Comparison of ENCODE assay signal across 19 mouse cellular contexts in the genomic region with DNA sequence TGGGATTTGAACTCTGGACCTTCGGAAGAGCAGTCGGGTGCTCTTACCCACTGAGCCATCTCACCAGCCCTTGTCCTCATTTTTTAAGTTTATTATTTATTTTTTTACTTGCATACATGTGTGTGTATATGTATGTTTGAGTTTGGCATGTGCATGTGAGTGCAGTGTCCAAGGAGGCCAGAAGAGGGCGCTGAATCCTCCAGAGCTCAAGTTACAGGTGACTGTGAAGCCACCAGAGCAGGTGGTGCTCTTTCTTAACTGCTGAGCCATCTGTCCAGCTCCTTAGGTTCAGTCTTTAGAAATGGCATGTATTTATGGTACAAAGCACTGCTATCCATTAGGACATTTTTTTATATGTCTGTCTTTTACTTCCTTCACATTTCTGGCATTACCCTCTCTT.
DNase-seq lines count a peak whose midpoint lies in the region; ATAC-seq and TF ChIP-seq lines count a peak whose summit lies in the region.
"Had no signal": no experiment of that assay in that cellular context is flagged by ENCODE, and none has a peak within 500 bp of the region (broad histone marks: within the 10 kb centered on the region; RNA-seq: fewer than 3 reads in every experiment).

No protein-coding gene starts in this region.

- DNase-seq in layer of hippocampus, adult 2 months (ENCODE audit: low spot score in 2 of 2): no peak
- no peak for DNase-seq in layer of hippocampus, adult 11-12 months (ENCODE audit: low spot score)
- DNase-seq in 3T3-L1 (ENCODE audit: low read depth, low spot score) (peak; percentile 9), 416B (ENCODE audit: low read depth) (peak; percentile 18), ZHBTc4 (ENCODE audit: low read depth, low spot score) (peak; percentile 75)
- DNase-seq in cerebellum, postnatal 10 days: no peak
- DNase-seq: adrenal gland, adult 8-10 months; cerebellum, adult 2 months; gastrocnemius, postnatal 25 days; heart, postnatal 14 days; kidney, adult 11 months; kidney, postnatal 14 days; lung, postnatal 10 days; thymus, postnatal 4 days had no signal

- no peak overlapping the region for H3K4me3 ChIP-seq in layer of hippocampus, adult 2 months
- H3K4me3 ChIP-seq: embryonic facial prominence, embryonic 13.5 days; heart, embryonic 10.5 days; limb, embryonic 15.5 days had no signal

- no peak overlapping the region for H3K27ac ChIP-seq in layer of hippocampus, adult 2 months
- H3K27ac ChIP-seq: embryonic facial prominence, embryonic 13.5 days; heart, embryonic 10.5 days; hindbrain, embryonic 14.5 days; limb, embryonic 15.5 days had no signal

- ATAC-seq in frontal cortex, adult (ENCODE audit: low TSS enrichment): no peak

- TF ChIP-seq CTCF in layer of hippocampus, adult 2 months (conservative IDR thresholded peaks at IDR 0.05): peak; percentile 42

Comparison
In these comparisons a context has a peak if more than half of its experiments do, and no peak if none do; other contexts are left out.
1. DNase-seq: peak in 3T3-L1 (single experiment), 416B (single experiment) and ZHBTc4 (single experiment); none in layer of hippocampus, adult 2 months (0 of 2), layer of hippocampus, adult 11-12 months (single experiment) and cerebellum, postnatal 10 days (0 of 2).